Mouse (Mus musculus) embryonic facial prominence, embryonic 12.5 days (tissue): ENCODE measurements around the gene Gm44502. TPM values are rescaled to one million over a fixed set of nuclear protein-coding genes. Genes with fewer than 3 reads are reported as not detected.
"Not testable (repeated sequence)": the region's sequence is repeated elsewhere in the genome, so short reads cannot be mapped to it uniquely, and the experiment has no call there.

Experiments
- ATAC-seq: fragments of 200-750 bp; cut with Nextera tagmentation; 2 replicates; pipeline ENCODE4 v1.8.0; 2017; ENCODE audit not compliant: insufficient number of reproducible peaks, insufficient read depth, low FRiP score, low TSS enrichment
- H3K27ac ChIP-seq: fragments of 300-500 bp; sonication (generic); 2 replicates; pipeline ENCODE4 v1.5.1; 2016; ENCODE audit warnings: mild to moderate bottlenecking
- H3K27me3 ChIP-seq: fragments of 300-500 bp; sonication (generic); 2 replicates; pipeline ENCODE4 v1.6.1; 2016; ENCODE audit warnings: mild to moderate bottlenecking, moderate library complexity
- H3K36me3 ChIP-seq: fragments of 300-500 bp; sonication (generic); 2 replicates; pipeline ENCODE4 v1.6.1; 2016; ENCODE audit warnings: mild to moderate bottlenecking
- H3K4me1 ChIP-seq: fragments of 300-500 bp; sonication (generic); 2 replicates; pipeline ENCODE4 v1.6.1; 2016
- H3K4me2 ChIP-seq: fragments of 300-500 bp; sonication (generic); replicated peaks from 2 replicates; pipeline ENCODE4 v1.6.1; 2016; ENCODE audit warnings: mild to moderate bottlenecking, moderate library complexity
- H3K4me3 ChIP-seq: fragments of 300-500 bp; sonication (generic); 2 replicates; pipeline ENCODE4 v1.5.1; 2016; ENCODE audit warnings: mild to moderate bottlenecking
- H3K9ac ChIP-seq: fragments of 300-500 bp; sonication (generic); 2 replicates; pipeline ENCODE4 v1.6.1; 2016; ENCODE audit warnings: mild to moderate bottlenecking, moderate library complexity
- H3K9me3 ChIP-seq: fragments of 300-500 bp; sonication (generic); 2 replicates; pipeline ENCODE4 v1.6.1; 2016; ENCODE audit warnings: mild to moderate bottlenecking, moderate library complexity
- WGBS: fragments of 180-500 bp; shearing (Covaris S2); methylation state at CpG from one replicate; pipeline ENCODE4 v1.1.7; 2016; 5-methylcytosine and 5-hydroxymethylcytosine counted together
- polyA plus RNA-seq: library from polyadenylated mRNA; unstranded; fragments of >200 nt; fragmentation: Nextera tagmentation; extraction: Ambion mirVana; gene quantifications from 2 replicates; pipeline ENCODE4 v1.2.1, GENCODE M21; 2016

Gene Gm44502
- polyA plus RNA-seq, 1 experiment from 2014 or later: not detected

- Histone ChIP-seq H3K9me3 (no peaks in the 10 kb centered on the region), H3K4me3 (peak overlapping the region; percentile 61), H3K4me1 (peaks cover 12% of the 10 kb centered on the region), H3K27me3 (peaks cover 21% of the 10 kb centered on the region), H3K9ac (no peak overlapping the region), H3K4me2 (peak overlapping the region; percentile 98), H3K36me3 (no peaks in the 10 kb centered on the region), H3K27ac (no peak overlapping the region)
- 4% methylated on average over 24 of the region's 24 CpGs for WGBS
- peak; percentile 32; the same call in 1 of the 2 replicates for ATAC-seq
Observed at GRCm38 (mm10) chr15:89452906-89453864, 23.7 kb upstream of the Gm44502 start.

- Histone ChIP-seq H3K27ac (no peak overlapping the region), H3K9ac (no peak overlapping the region), H3K4me2 (no peak overlapping the region), H3K4me3 (no peak overlapping the region), H3K4me1 (no peaks in the 10 kb centered on the region), H3K36me3 (no peaks in the 10 kb centered on the region), H3K27me3 (no peaks in the 10 kb centered on the region), H3K9me3 (no peaks in the 10 kb centered on the region)
- no peak for ATAC-seq
- 46% methylated on average over 8 of the region's 8 CpGs for WGBS
Observed at GRCm38 (mm10) chr15:89442486-89443070, 13.1 kb upstream of the Gm44502 start.

- 85% methylated on average over 5 of the region's 5 CpGs for WGBS
Observed at GRCm38 (mm10) chr15:89435878-89436277, 6.4 kb upstream of the Gm44502 start.

DNA sequence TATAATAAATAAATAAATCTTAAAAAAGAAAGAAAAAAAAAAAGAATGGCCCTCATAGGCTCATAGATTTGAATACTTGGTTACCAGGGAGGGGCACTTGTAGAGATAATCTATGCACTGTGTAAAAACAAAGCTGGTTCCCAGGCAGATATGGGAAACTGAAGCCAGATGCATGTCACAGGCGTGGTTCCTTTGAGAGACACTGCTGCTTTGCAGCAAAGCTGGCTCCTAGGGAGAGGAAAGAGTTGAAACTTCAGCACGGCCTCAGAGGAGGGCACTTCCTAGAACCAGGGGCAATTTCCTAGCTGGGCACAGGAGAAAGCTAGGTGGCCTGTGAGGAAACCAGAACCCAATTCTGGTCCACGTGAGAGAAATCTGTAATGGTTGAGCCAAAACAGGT lies 4.6 kb upstream of the Gm44502 start:
- ATAC-seq: no peak
- Histone ChIP-seq H3K36me3 (no peaks in the 10 kb centered on the region), H3K27me3 (no peaks in the 10 kb centered on the region), H3K4me1 (0 out of 2 replicates have a peak, but pooled peaks cover 3% of the 10 kb centered on the region), H3K9me3 (no peaks in the 10 kb centered on the region), H3K4me2 (no peak overlapping the region), H3K4me3 (no peak overlapping the region), H3K9ac (no peak overlapping the region), H3K27ac (no peak overlapping the region)
- 59% methylated on average over 3 of the region's 3 CpGs for WGBS

More at GRCm38 (mm10) chr15:89435878-89436277, 6.4 kb upstream of the Gm44502 start:
- ATAC-seq: no peak
- Histone ChIP-seq H3K4me1 (no peaks in the 10 kb centered on the region), H3K4me2 (no peak overlapping the region), H3K27ac (no peak overlapping the region), H3K9me3 (no peaks in the 10 kb centered on the region), H3K9ac (no peak overlapping the region), H3K36me3 (no peaks in the 10 kb centered on the region), H3K4me3 (no peak overlapping the region), H3K27me3 (no peaks in the 10 kb centered on the region)

DNA sequence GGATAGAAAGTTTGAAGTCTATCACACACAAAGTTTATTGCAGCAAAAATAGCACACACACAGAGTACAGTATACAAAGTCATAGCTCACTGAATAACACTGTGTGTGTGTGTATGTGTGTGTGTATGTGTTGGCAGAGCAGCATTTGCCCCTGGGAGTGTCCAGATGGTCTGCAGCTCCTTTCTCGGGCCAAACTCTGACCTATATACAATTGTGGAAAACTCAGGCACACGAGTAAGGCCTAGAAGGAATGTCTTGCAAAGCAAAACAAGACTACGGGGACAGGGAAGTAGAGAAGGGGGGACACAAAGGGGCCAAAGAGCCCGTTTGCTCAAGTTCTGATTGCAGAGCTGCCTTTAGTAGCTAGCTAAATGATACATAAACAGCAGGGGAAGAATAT lies 3.5 kb upstream of the Gm44502 start:
- WGBS: 73% methylated on average over 4 of the region's 4 CpGs
- no peak overlapping the region for H3K27ac ChIP-seq
- H3K9ac ChIP-seq: no peak overlapping the region
- H3K36me3 ChIP-seq: no peaks in the 10 kb centered on the region
- H3K4me3 ChIP-seq: no peak overlapping the region
- H3K9me3 ChIP-seq: no peaks in the 10 kb centered on the region
- ATAC-seq: no peak
- H3K4me2 ChIP-seq: no peak overlapping the region
- no peaks in the 10 kb centered on the region for H3K27me3 ChIP-seq
- H3K4me1 ChIP-seq: peaks cover 9% of the 10 kb centered on the region

- H3K27ac ChIP-seq: no peak overlapping the region
- no peak overlapping the region for H3K9ac ChIP-seq
- no peak overlapping the region for H3K4me3 ChIP-seq
- H3K36me3 ChIP-seq: peaks cover 8% of the 10 kb centered on the region; the same call in 1 of the 2 replicates
- no peaks in the 10 kb centered on the region for H3K9me3 ChIP-seq
- ATAC-seq: no peak
- 92% methylated on average over 6 of the region's 6 CpGs for WGBS
- no peaks in the 10 kb centered on the region for H3K27me3 ChIP-seq
- H3K4me2 ChIP-seq: no peak overlapping the region
- H3K4me1 ChIP-seq: peaks cover 9% of the 10 kb centered on the region
Observed at GRCm38 (mm10) chr15:89431806-89432205, 2.3 kb upstream of the Gm44502 start.

- peaks cover 14% of the 10 kb centered on the region for H3K36me3 ChIP-seq
- no peak for ATAC-seq
- H3K9me3 ChIP-seq: no peaks in the 10 kb centered on the region
- no peak overlapping the region for H3K27ac ChIP-seq
- no peak overlapping the region for H3K4me2 ChIP-seq
- H3K27me3 ChIP-seq: no peaks in the 10 kb centered on the region
- 91% methylated on average over 3 of the region's 3 CpGs for WGBS
- peaks cover 9% of the 10 kb centered on the region for H3K4me1 ChIP-seq
- no peak overlapping the region for H3K4me3 ChIP-seq
- no peak overlapping the region for H3K9ac ChIP-seq
Observed at GRCm38 (mm10) chr15:89431271-89431670, 1.8 kb upstream of the Gm44502 start.

- H3K4me2 ChIP-seq, H3K9ac ChIP-seq, H3K27ac ChIP-seq, H3K4me3 ChIP-seq, H3K27me3 ChIP-seq, H3K9me3 ChIP-seq, ATAC-seq: not testable (repeated sequence)
- Histone ChIP-seq H3K36me3 (peaks cover 19% of the 10 kb centered on the region), H3K4me1 (peaks cover 12% of the 10 kb centered on the region)
- 85% methylated on average over 9 of the region's 9 CpGs for WGBS
Observed at GRCm38 (mm10) chr15:89430771-89431170, 1.3 kb upstream of the Gm44502 start.

- Histone ChIP-seq H3K4me3 (peak overlapping the region; percentile 67), H3K4me1 (peaks cover 16% of the 10 kb centered on the region), H3K36me3 (peaks cover 19% of the 10 kb centered on the region), H3K27ac (peak overlapping the region; percentile 93), H3K4me2 (peak overlapping the region; percentile 84), H3K9me3 (no peaks in the 10 kb centered on the region), H3K9ac (peak overlapping the region; percentile 79), H3K27me3 (0 out of 2 replicates have a peak, but pooled peaks cover 2% of the 10 kb centered on the region)
- 49% methylated on average over 6 of the region's 6 CpGs for WGBS
- no peak for ATAC-seq
Observed at GRCm38 (mm10) chr15:89430341-89430740, 845 bp upstream of the Gm44502 start.

DNA sequence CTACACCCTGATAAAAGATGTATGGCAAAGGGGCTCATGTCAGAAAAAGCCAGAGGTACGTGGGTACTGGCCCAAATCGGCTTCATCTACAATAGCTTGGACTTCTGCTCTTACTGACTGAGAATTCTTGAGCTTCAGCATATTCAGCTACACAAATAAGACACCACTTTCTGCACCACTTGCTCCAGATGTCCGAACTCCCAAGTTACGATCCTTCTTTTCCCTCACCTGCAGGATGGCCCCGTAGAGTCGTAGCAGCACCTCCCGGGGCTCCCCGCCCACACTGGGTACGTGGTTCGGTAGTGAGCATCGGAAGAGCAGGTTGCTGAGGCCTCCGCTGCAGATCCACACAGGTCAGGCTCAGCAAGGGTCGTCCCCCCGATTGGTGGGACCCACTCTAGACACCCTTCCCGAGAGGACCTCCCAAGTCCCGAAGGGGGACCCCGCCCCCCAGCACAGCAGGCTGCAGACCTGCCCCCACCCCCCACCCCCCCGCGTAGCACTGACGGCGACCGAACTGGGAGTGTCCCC lies 610 bp downstream of the Gm44502 start:
- peak overlapping the region; percentile 93; the same call in 1 of the 2 replicates for H3K27ac ChIP-seq

GRCm38 (mm10) chr15:89428136-89428790 lies 1.2 kb downstream of the Gm44502 start:
- H3K4me3 ChIP-seq: peak overlapping the region; percentile 67
- H3K36me3 ChIP-seq: peaks cover 19% of the 10 kb centered on the region
- H3K9ac ChIP-seq: peak overlapping the region; percentile 79
- H3K4me1 ChIP-seq: peaks cover 16% of the 10 kb centered on the region
- WGBS: 81% methylated on average over 19 of the region's 19 CpGs
- no peaks in the 10 kb centered on the region for H3K9me3 ChIP-seq
- no peak for ATAC-seq
- peak overlapping the region; percentile 84 for H3K4me2 ChIP-seq
- H3K27ac ChIP-seq: no peak overlapping the region
- 0 out of 2 replicates have a peak, but pooled peaks cover 2% of the 10 kb centered on the region for H3K27me3 ChIP-seq

More for the DNA sequence above, 610 bp downstream of the Gm44502 start:
- 5% methylated on average over 22 of the region's 22 CpGs for WGBS
- Histone ChIP-seq H3K9ac (peak overlapping the region; percentile 79), H3K36me3 (peaks cover 19% of the 10 kb centered on the region), H3K4me1 (peaks cover 16% of the 10 kb centered on the region), H3K4me2 (peak overlapping the region; percentile 84), H3K4me3 (peak overlapping the region; percentile 67), H3K9me3 (no peaks in the 10 kb centered on the region), H3K27me3 (0 out of 2 replicates have a peak, but pooled peaks cover 2% of the 10 kb centered on the region)
- ATAC-seq: peak; percentile 42; the same call in 1 of the 2 replicates
